Mouse (Mus musculus) CH12.LX (cell line): Measurements from ENCODE around the gene Kcnh7. TPM values are rescaled to one million over a fixed set of nuclear protein-coding genes. Genes with fewer than 3 reads are reported as not detected.

Source experiments
- DNase-seq: peaks from one replicate; pipeline ENCODE4 v3.0.0-alpha.2; 2013; ENCODE audit errors: extremely low read depth
- H3K27ac ChIP-seq: 2 replicates; pipeline ENCODE4 v1.5.1; 2012; ENCODE audit warnings: low read depth, mild to moderate bottlenecking, control low read depth, moderate library complexity; ENCODE audit not compliant: insufficient read depth
- H3K27me3 ChIP-seq: replicated peaks from 2 replicates; pipeline ENCODE3; 2012; ENCODE audit warnings: inconsistent platforms
- H3K36me3 ChIP-seq, 2 experiments: replicated peaks in 1 of 2; 2 replicates each; pipeline versions ENCODE3 to v1.6.1; 2012; ENCODE audit warnings: inconsistent platforms in 1 of 2, low read length in 1 of 2, mild to moderate bottlenecking in 1 of 2, mixed read lengths in 1 of 2, moderate library complexity in 1 of 2; ENCODE audit not compliant: control insufficient read depth in 1 of 2, insufficient read depth in 1 of 2
- H3K4me1 ChIP-seq, 2 experiments: 2 replicates each; pipeline ENCODE4 v1.6.1; 2012; ENCODE audit warnings: inconsistent platforms in 1 of 2, moderate library complexity in 1 of 2; ENCODE audit not compliant: insufficient read depth in 2 of 2, control insufficient read depth in 1 of 2
- H3K4me2 ChIP-seq: 2 replicates; pipeline ENCODE4 v1.6.1; 2012; ENCODE audit warnings: low read depth, mild to moderate bottlenecking, control low read depth; ENCODE audit not compliant: poor library complexity, insufficient read depth, severe bottlenecking
- H3K4me3 ChIP-seq, 3 experiments: fragments of 150-350 bp in 1 of 3; sonication (generic) in 1 of 3; replicated peaks in 1 of 3; 2 replicates each; pipeline versions ENCODE3 to v1.5.1; 2011 to 2012; ENCODE audit warnings: low read depth in 2 of 3, low read length in 2 of 3, mild to moderate bottlenecking in 2 of 3, moderate library complexity in 2 of 3, control low read depth in 1 of 3, improper control_type of control experiment in 1 of 3, inconsistent platforms in 1 of 3, mixed read lengths in 1 of 3; ENCODE audit not compliant: poor library complexity in 1 of 3
- H3K79me2 ChIP-seq: replicated peaks from 2 replicates; pipeline ENCODE4 v1.6.1; 2012; ENCODE audit warnings: mild to moderate bottlenecking, moderate library complexity; ENCODE audit not compliant: control insufficient read depth, poor library complexity, insufficient read depth, severe bottlenecking; ENCODE audit errors: extremely low read depth
- H3K9ac ChIP-seq: 2 replicates; pipeline ENCODE4 v1.6.1; 2012; ENCODE audit warnings: low read depth, mild to moderate bottlenecking, control low read depth, moderate library complexity; ENCODE audit not compliant: insufficient read depth
- H3K9me3 ChIP-seq: replicated peaks from 2 replicates; pipeline ENCODE3; 2012; ENCODE audit warnings: low read length, inconsistent platforms, mixed read lengths
- CHD1 ChIP-seq: IDR thresholded peaks from 2 replicates; pipeline ENCODE4 v1.6.1; 2012; ENCODE audit warnings: low read depth, low read length, improper control_type of control experiment, inconsistent platforms
- CTCF ChIP-seq, 2 experiments: IDR thresholded peaks in 1 of 2; conservative IDR thresholded peaks in 1 of 2; 2 replicates each; pipeline ENCODE4 v1.5.1; 2011 to 2012; ENCODE audit warnings: low read depth in 2 of 2, low read length in 2 of 2, improper control_type of control experiment in 1 of 2, inconsistent platforms in 1 of 2, mild to moderate bottlenecking in 1 of 2, moderate library complexity in 1 of 2
- E2F4 ChIP-seq: IDR thresholded peaks from 2 replicates; pipeline ENCODE4 v1.6.1; 2011; ENCODE audit warnings: low read depth, low read length, improper control_type of control experiment; ENCODE audit not compliant: insufficient replicate concordance
- EP300 ChIP-seq: IDR thresholded peaks from 2 replicates; pipeline ENCODE4 v1.6.1; 2011; ENCODE audit warnings: low read length, improper control_type of control experiment
- ETS1 ChIP-seq: conservative IDR thresholded peaks from 2 replicates; pipeline ENCODE4 v1.6.1; 2012; ENCODE audit warnings: low read depth, mild to moderate bottlenecking, inconsistent platforms, low read length, improper control_type of control experiment, moderate library complexity
- GABPA ChIP-seq: IDR thresholded peaks from 2 replicates; pipeline ENCODE4 v1.6.1; 2012; ENCODE audit warnings: low read depth, low read length, improper control_type of control experiment, inconsistent platforms; ENCODE audit not compliant: insufficient replicate concordance
- HCFC1 ChIP-seq: IDR thresholded peaks from 2 replicates; pipeline ENCODE4 v1.6.1; 2012; ENCODE audit warnings: low read depth, mild to moderate bottlenecking, inconsistent platforms, low read length, improper control_type of control experiment
- JUND ChIP-seq: conservative IDR thresholded peaks from 2 replicates; pipeline ENCODE4 v1.6.1; 2011; ENCODE audit warnings: low read depth, low read length, improper control_type of control experiment
- KAT2A ChIP-seq: IDR thresholded peaks from 2 replicates; pipeline ENCODE4 v1.6.1; 2012; ENCODE audit warnings: low read length, improper control_type of control experiment, inconsistent platforms; ENCODE audit not compliant: insufficient replicate concordance
- MAFK ChIP-seq: IDR thresholded peaks from 2 replicates; pipeline ENCODE4 v1.6.1; 2011; ENCODE audit warnings: low read length, improper control_type of control experiment; ENCODE audit not compliant: insufficient replicate concordance
- MAZ ChIP-seq: IDR thresholded peaks from 2 replicates; pipeline ENCODE4 v1.6.1; 2012; ENCODE audit warnings: low read depth, mild to moderate bottlenecking, inconsistent platforms, low read length, improper control_type of control experiment, moderate library complexity
- MYC ChIP-seq: IDR thresholded peaks from 2 replicates; pipeline ENCODE4 v1.6.1; 2011; ENCODE audit warnings: low read depth, mild to moderate bottlenecking, improper control_type of control experiment, low read length
- RAD21 ChIP-seq: IDR thresholded peaks from 2 replicates; pipeline ENCODE4 v1.6.1; 2011; ENCODE audit warnings: low read depth, mild to moderate bottlenecking, low read length, improper control_type of control experiment, moderate library complexity
- RCOR1 ChIP-seq: conservative IDR thresholded peaks from 2 replicates; pipeline ENCODE4 v1.6.1; 2012; ENCODE audit warnings: low read depth, mild to moderate bottlenecking, inconsistent platforms, low read length, improper control_type of control experiment
- SMC3 ChIP-seq: IDR thresholded peaks from 2 replicates; pipeline ENCODE4 v1.6.1; 2011; ENCODE audit warnings: low read depth, low read length, improper control_type of control experiment
- TBP ChIP-seq: conservative IDR thresholded peaks from 2 replicates; pipeline ENCODE4 v1.6.1; 2011; ENCODE audit warnings: low read depth, low read length, improper control_type of control experiment
- TCF12 ChIP-seq: IDR thresholded peaks from 2 replicates; pipeline ENCODE4 v1.6.1; 2014; ENCODE audit warnings: low read depth, mild to moderate bottlenecking, inconsistent platforms, low read length, improper control_type of control experiment
- ZNF384 ChIP-seq: IDR thresholded peaks from 2 replicates; pipeline ENCODE4 v1.6.1; 2012; ENCODE audit warnings: low read depth, low read length, improper control_type of control experiment, inconsistent platforms
- dilution Hi-C: fragments of 300-500 bp; cut with MboI; formaldehyde crosslinking; loops from 2 replicates; pipeline ENCODE4 v1.14.3; 2020; ENCODE audit warnings: low sequenced_read_pairs; ENCODE audit not compliant: extremely low pct_unique_long_range_greater_than_20kb, extremely low pct_ligation_motif_present
- in situ Hi-C: fragments of 300-500 bp; cut with MboI; formaldehyde crosslinking; loops from 3 replicates; pipeline ENCODE4 v1.14.3; 2019; ENCODE audit warnings: low sequenced_read_pairs, low pct_ligation_motif_present, low pct_unique_long_range_greater_than_20kb, mixed read lengths
- polyA plus RNA-seq: library from polyadenylated mRNA; unstranded; fragments of >175 nt; gene quantifications from 2 replicates; pipeline ENCODE4 v1.2.1, GENCODE M21; 2012; ENCODE audit warnings: low read depth; ENCODE audit not compliant: insufficient read length
- total RNA-seq, 2 experiments: library from RNA; depleted of rRNA; stranded (reverse); fragments of 300-350 nt in 1 of 2; fragments of >200 nt in 1 of 2; gene quantifications; 2 replicates each; pipeline ENCODE4 v1.2.3; 2012 to 2014

Kcnh7 gene
- total and polyA plus RNA-seq, 3 experiments: 0.10 TPM; not detected in 2

DNA sequence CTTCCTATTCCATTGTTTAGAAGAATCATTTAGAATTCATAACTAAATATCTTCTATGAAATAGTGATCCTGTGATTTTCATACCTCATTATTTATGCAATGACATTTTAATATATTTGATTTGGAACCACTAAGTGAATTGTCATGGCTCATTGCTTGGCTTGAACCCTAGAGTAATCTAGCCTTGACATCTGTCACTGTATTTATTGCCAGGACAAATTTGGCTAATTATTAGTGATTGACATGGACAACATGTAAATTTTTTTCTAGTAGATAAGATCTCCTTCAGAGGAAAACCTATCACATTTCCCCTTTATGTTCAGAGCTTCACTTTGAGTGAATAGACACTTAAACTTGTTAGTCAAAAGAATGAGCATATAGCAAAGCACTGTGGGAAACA is 195.5 kb downstream of the Kcnh7 start:
- no peaks in the 10 kb centered on the region for H3K4me1 ChIP-seq
- no peaks in the 10 kb centered on the region for H3K27me3 ChIP-seq
- no peak overlapping the region for H3K4me2 ChIP-seq
- TF ChIP-seq ZNF384 (no peak), RCOR1 (no peak), MYC (no peak), TCF12 (no peak), EP300 (no peak), TBP (no peak), CHD1 (no peak), MAFK (no peak), CTCF (conservative IDR thresholded peaks at IDR 0.05 in 1 of 2, IDR thresholded peaks at IDR 0.05 in 1 of 2; ENCODE audit: low read depth in 2 of 2, low read length in 2 of 2) (no peak), GABPA (no peak), MAZ (no peak), JUND (no peak)
- TF ChIP-seq, all 38 proteins: peak for 0
- Histone ChIP-seq H3K9me3 (no peaks in the 10 kb centered on the region), H3K4me3 (no peak overlapping the region), H3K36me3 (no peaks in the 10 kb centered on the region), H3K79me2 (no peaks in the 10 kb centered on the region), H3K27ac (no peak overlapping the region), H3K9ac (no peak overlapping the region)
- dilution Hi-C loops: no loop called here
- in situ Hi-C loops: no loop called here
- no peak for DNase-seq

DNA sequence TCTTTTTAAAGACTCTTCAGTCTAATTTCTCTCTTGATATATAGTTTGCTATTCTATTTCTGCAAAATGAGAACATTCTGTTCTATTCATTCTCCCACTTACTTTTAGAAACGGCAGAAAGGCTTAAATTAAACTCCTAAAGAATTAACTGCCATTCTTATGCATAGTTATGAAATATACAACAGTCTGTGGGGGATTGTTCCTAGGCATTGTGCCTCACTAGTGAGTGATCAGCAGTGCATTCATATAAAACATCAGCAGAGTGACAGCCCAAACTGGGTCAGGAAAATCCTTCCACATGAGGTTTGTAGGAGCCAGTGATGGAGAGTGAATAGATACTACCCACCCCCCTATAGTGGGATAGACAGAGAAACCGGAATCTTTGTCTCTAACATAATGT is 200.2 kb downstream of the Kcnh7 start:
- H3K79me2 ChIP-seq: no peaks in the 10 kb centered on the region
- no peaks in the 10 kb centered on the region for H3K27me3 ChIP-seq
- no peaks in the 10 kb centered on the region for H3K36me3 ChIP-seq
- dilution Hi-C loops (no loop called here), in situ Hi-C loops (no loop called here)
- no peak overlapping the region for H3K4me2 ChIP-seq
- no peak overlapping the region for H3K4me3 ChIP-seq
- TF ChIP-seq MAFK: no peak
- no peak for TF ChIP-seq SMC3
- no peak for TF ChIP-seq E2F4
- no peak for DNase-seq
- H3K9ac ChIP-seq: no peak overlapping the region
- H3K4me1 ChIP-seq: no peaks in the 10 kb centered on the region
- no peak overlapping the region for H3K27ac ChIP-seq
- H3K9me3 ChIP-seq: no peaks in the 10 kb centered on the region

DNA sequence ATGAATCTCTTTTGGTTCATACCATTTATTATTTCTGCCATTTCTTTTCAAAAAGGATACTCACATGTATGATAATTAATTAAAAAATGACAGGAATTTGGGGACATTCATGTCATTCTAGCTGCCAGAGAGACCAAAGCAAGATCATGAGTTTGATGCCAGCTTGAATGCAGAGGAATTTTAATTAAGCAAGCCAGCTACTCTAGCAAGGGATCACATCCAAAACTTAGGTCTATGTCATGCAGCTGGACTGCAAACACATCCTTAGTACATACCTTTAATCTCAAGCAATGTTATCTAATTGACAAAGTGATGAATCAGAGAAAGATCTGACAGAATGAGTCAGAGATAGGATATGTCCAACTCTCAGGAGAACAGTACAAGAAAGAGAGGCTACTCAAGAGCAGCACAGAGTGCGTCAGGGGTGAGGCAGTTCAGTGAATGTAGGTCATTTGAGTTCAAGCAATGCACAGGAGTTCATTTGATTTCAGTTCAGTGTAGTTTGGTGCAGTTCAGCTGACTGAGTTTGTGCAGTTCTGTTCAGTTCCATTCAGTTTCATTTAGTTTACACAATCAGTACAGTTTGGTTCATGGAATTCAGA is 248.7 kb downstream of the Kcnh7 start:
- Histone ChIP-seq H3K27me3 (no peaks in the 10 kb centered on the region), H3K36me3 (no peaks in the 10 kb centered on the region), H3K4me3 (no peak overlapping the region), H3K9ac (no peak overlapping the region), H3K4me1 (no peaks in the 10 kb centered on the region), H3K79me2 (no peaks in the 10 kb centered on the region), H3K4me2 (no peak overlapping the region), H3K9me3 (no peaks in the 10 kb centered on the region), H3K27ac (no peak overlapping the region)
- dilution Hi-C loops (no loop called here), in situ Hi-C loops (no loop called here)
- no peak for DNase-seq
- no peak for TF ChIP-seq HCFC1
- TF ChIP-seq MAZ: no peak
- no peak for TF ChIP-seq ZNF384
- TF ChIP-seq ETS1: no peak
- TF ChIP-seq CTCF (conservative IDR thresholded peaks at IDR 0.05 in 1 of 2, IDR thresholded peaks at IDR 0.05 in 1 of 2; ENCODE audit: low read depth in 2 of 2, low read length in 2 of 2): no peak
- TF ChIP-seq RCOR1: no peak
- no peak for TF ChIP-seq KAT2A
- no peak for TF ChIP-seq RAD21
- TF ChIP-seq MYC: no peak
